Mouse (Mus musculus) bone marrow, adult 2 months (tissue): ENCODE results near the gene Rgcc. TPM values are rescaled to one million over a fixed set of nuclear protein-coding genes. Genes with fewer than 3 reads are reported as not detected.

Experiments
- H3K27ac ChIP-seq: fragments of 200-500 bp; 2 replicates; pipeline ENCODE4 v1.5.1; 2012; ENCODE audit warnings: low read depth, mild to moderate bottlenecking, control low read depth, inconsistent platforms, low read length; ENCODE audit not compliant: control insufficient read depth, poor library complexity, insufficient read depth
- H3K4me1 ChIP-seq: fragments of 200-500 bp; 2 replicates; pipeline ENCODE4 v1.6.1; 2011; ENCODE audit warnings: low read length; ENCODE audit not compliant: control insufficient read depth, insufficient read depth
- H3K4me3 ChIP-seq: fragments of 200-500 bp; replicated peaks from 2 replicates; pipeline ENCODE3; 2011; ENCODE audit warnings: mild to moderate bottlenecking, low read depth, low read length, control low read depth; ENCODE audit not compliant: control insufficient read depth
- CTCF ChIP-seq: fragments of 200-500 bp; IDR thresholded peaks from 2 replicates; pipeline ENCODE4 v1.5.1; 2011; ENCODE audit warnings: low read length, control low read depth; ENCODE audit not compliant: control insufficient read depth, insufficient read depth
- POLR2A ChIP-seq: fragments of 200-500 bp; IDR thresholded peaks from 2 replicates; pipeline ENCODE4 v1.6.1; 2011; ENCODE audit warnings: low read depth, mild to moderate bottlenecking, control low read depth, low read length, borderline replicate concordance; ENCODE audit not compliant: control insufficient read depth
- WGBS: fragments of 180-500 bp; shearing (Covaris S2); methylation state at CpG from one replicate; pipeline ENCODE4 v1.1.7; 2018; 5-methylcytosine and 5-hydroxymethylcytosine counted together
- polyA plus RNA-seq: library from polyadenylated mRNA; stranded (reverse); fragments of >200 nt; gene quantifications from 2 replicates; pipeline ENCODE4 v1.2.4, GENCODE M21; 2011; ENCODE audit warnings: low replicate concordance; ENCODE audit not compliant: missing spikeins, insufficient read depth, insufficient read length

Gene Rgcc
- polyA plus RNA-seq, 1 experiment = 53.6 TPM

DNA sequence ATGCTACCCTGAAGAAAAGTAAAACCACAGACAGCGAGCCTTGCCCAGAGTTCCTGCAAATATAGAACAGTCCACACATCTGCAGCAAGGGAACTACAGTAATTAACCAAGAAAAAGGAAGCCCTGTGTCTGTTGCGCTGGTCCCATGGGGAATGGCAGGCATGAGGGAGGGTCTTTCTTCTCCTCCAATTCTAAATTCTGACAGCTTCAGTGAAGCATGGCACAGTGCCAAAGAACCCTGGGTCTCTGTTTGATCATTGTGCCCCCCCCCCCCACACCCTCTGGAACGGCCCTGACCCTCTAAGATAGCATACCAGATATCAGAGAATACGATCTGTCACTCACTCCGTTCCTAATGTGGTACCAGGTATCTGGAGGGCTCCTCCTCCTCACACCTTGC lies 4.6 kb downstream of the Rgcc start:
- WGBS = 11% methylated on average over 5 of the region's 5 CpGs
- TF ChIP-seq CTCF (no peak), POLR2A (no peak)
- no peak overlapping the region for H3K4me3 ChIP-seq
- H3K4me1 ChIP-seq = peaks cover 12% of the 10 kb centered on the region
- peak overlapping the region; percentile 56 for H3K27ac ChIP-seq

DNA sequence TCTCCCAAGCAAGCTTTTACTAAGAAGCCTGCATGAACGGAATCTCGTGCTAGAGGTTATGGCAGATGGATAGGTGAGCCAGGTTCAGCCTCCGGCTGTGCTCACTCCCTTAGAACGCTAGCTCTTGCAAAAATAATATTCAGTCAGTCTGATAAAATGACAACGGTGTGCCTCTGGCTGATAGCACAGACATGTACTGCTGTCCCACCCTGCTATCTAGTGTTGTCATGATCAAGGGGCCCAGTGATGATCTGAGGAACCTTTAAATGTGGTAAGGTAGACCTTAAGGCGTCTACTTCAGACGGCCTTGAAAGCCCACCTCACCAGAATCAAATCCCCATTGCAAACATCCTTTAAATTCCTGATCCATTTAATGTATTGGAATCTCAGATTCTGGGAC lies 5.2 kb downstream of the Rgcc start:
- H3K4me3 ChIP-seq = peak overlapping the region; percentile 32
- H3K27ac ChIP-seq = peak overlapping the region; percentile 56; the same call in 1 of the 2 replicates
- TF ChIP-seq CTCF = no peak
- 54% methylated on average over 7 of the region's 7 CpGs for WGBS
- peaks cover 13% of the 10 kb centered on the region for H3K4me1 ChIP-seq

DNA sequence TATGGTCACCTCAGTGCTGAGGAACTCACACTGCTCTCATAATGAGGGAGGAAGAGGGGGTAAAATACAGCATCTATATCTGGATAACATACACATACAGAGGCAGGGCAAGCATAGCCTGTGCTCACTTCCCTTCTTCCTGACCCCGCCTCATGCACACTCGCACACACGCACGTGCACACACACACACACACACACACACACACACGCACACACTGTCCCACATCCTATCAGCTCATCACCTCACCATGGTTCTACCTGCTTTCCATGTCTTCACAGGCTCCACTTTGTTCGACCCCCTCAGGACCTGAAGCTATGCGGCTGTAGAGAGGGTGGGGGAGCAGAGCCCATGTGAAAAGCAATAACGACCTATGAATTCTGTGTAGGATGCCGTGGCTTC lies 5.9 kb downstream of the Rgcc start:
- Histone ChIP-seq H3K27ac (peak overlapping the region; percentile 56), H3K4me1 (peaks cover 13% of the 10 kb centered on the region), H3K4me3 (peak overlapping the region; percentile 20)
- 64% methylated on average over 9 of the region's 9 CpGs for whole genome bisulfite sequencing
- TF ChIP-seq POLR2A = no peak
- TF ChIP-seq CTCF = no peak

DNA sequence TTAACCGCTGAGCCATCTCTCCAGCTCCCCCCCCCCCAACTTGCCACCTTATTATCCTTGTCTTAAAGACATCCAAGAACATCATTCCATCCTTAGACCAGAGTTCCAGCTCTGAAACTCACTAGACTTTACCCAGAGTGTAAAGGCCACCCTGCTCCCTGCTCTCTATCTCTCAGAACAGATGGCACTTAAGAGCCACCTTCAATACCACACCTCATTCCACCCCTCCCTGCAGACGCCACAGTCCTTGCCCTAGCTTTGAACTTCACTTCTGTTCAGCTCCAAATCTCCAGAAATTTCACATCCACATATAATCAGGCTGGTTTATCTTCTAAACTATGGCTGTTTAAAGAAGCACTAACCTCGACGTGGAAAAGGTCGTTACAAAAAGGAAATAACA lies 6.5 kb downstream of the Rgcc start:
- 32% methylated on average over 5 of the region's 5 CpGs for WGBS
- no peak overlapping the region for H3K4me3 ChIP-seq
- TF ChIP-seq CTCF (no peak), POLR2A (no peak)
- H3K27ac ChIP-seq = peak overlapping the region; percentile 2; the same call in 1 of the 2 replicates
- peaks cover 13% of the 10 kb centered on the region for H3K4me1 ChIP-seq

DNA sequence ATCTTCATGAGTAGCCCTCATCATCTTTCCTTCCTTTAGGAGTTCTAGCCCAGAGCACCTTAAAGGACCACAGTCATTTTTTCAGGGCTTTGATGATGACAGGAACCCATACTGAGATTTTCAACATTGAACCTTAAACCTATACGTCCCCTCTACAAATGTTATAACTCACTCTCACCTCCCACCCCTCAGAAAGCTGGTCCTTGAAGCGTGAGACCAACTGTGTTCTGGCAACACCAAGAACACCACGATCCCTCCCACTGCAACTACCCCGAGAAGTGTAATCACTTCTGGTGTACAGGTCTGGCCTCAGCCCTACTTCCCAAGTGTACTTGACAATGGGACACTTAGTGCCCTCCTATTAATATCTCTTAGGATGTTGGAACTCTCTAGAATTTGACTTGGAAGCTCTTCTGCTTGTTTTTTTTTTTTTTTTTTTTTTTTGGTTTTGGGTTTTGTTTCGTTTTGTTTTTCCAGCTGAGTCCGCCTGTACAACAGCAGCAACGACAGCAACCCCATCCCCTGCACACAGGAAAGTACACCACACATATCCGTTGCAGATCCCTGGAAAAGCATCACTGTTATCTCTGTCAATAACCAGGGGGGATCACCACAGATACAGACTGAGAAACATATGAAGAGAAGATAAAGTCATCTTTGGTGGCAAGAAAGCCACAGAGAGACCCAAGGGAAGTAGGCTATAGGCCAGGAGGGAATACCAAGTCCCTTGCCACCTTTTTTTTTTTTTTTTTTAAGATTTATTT lies 7.2 kb downstream of the Rgcc start:
- Histone ChIP-seq H3K4me1 (peaks cover 13% of the 10 kb centered on the region), H3K4me3 (peak overlapping the region; percentile 30)
- 24% methylated on average over 8 of the region's 8 CpGs for WGBS

DNA sequence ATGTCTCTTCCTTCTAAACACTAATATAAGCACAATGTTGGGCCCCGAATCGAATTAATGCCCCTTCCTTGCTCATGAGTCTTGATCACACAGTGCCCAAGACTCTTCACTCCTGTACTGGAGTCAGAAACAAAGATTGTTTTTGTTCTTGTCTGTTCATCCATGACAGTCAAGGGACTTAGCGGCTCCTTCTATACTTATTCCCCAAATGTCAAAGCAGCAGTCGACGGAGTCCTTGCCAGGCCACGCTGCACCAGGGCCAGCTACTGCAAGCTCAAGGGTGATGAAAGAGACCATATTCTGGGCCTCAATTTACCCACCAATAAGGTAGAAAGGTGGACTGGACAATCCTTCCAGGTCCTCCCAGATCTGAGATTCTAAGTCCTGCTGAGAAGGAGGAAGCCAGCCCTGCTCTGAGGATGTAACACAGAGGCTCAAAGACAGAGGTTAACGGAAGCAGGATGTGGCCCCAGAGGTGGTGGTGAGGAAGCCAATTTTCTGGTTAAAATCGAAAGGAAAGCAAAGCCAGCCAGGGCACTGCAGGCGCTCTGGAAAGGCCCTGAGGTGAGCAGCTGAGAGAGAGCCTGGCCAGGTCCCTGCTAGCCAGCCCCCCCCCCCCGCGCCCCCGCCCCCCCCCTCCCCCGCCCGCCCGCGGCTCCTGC lies 8.2 kb downstream of the Rgcc start:
- WGBS = 36% methylated on average over 11 of the region's 16 CpGs
- Histone ChIP-seq H3K27ac (peak overlapping the region; percentile 77), H3K4me1 (peaks cover 13% of the 10 kb centered on the region), H3K4me3 (peak overlapping the region; percentile 9)
- TF ChIP-seq CTCF (no peak), POLR2A (no peak)

More for the DNA sequence above, 7.2 kb downstream of the Rgcc start:
- TF ChIP-seq POLR2A (no peak), CTCF (no peak)
- H3K27ac ChIP-seq = peak overlapping the region; percentile 72

DNA sequence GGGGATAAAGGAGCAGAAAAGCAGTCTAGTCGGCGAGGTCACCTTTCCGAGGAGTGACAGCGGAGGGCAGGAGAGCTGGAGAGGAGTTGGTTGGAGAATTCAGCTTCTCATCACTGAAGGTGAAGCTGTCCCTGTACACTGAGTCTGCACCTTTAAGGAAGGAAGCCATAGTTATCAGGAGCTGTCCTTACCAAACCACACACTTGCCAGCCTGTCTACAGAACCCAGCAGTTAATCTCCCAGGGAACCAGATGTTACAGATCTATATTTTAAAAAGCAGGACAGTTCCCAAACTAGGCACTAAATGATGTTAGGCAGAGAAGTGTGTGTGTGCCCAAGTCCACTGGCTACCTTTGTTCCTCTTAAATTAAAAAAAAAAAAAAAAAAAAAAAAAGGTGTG lies 9.8 kb downstream of the Rgcc start:
- TF ChIP-seq POLR2A (no peak), CTCF (no peak)
- WGBS = 87% methylated on average over 4 of the region's 4 CpGs
- Histone ChIP-seq H3K27ac (no peak overlapping the region; the same call in 1 of the 2 replicates), H3K4me1 (peaks cover 14% of the 10 kb centered on the region), H3K4me3 (no peak overlapping the region)

DNA sequence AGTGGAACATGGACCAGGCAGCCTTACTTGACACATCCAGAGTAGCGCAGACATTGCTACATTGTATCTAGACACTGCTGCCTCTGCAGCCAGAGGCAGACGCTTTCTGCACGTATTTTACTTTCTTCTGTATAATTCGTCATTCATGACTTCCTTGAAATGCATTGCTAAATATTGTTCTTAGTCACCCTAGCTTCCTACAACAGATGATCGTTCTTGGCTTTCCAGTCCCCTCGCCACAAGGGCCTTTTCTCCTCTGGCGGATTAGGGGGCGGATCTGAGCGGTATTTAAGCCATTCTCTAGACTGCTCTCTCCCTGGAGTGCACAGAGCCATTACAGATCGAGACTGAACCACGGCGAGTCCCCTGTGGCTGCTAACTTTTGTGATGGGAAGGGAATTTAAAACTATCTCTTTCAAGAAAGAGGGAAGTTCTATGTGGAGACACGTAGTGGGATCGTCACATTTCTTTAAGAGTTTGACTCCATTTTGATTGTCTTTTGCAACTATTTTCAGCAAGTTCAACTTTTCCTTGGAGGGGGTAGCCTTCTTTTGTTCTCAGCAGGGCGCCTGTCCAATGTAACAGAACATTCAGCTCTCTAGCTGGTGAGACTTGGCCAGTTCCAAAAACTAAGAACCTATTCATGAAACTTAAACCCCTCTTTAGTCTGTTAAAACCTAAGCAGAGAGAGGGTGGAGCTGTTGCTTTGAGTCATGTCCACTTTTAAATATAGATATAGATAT lies 10.6 kb downstream of the Rgcc start:
- WGBS = 55% methylated on average over 15 of the region's 15 CpGs
- H3K27ac ChIP-seq = peak overlapping the region; percentile 51
- no peak overlapping the region for H3K4me3 ChIP-seq
- TF ChIP-seq POLR2A = no peak
- H3K4me1 ChIP-seq = peaks cover 14% of the 10 kb centered on the region
